Mouse (Mus musculus) heart, embryonic 14.5 days (tissue): ENCODE data around the gene 4930430F08Rik. TPM values are rescaled to one million over a fixed set of nuclear protein-coding genes. Genes with fewer than 3 reads are reported as not detected.
"Not testable (repeated sequence)": the region's sequence is repeated elsewhere in the genome, so short reads cannot be mapped to it uniquely, and the experiment has no call there.

Experiments used
- ATAC-seq: fragments of 200-750 bp; cut with Nextera tagmentation; 2 replicates; pipeline ENCODE4 v1.8.0; 2017; ENCODE audit warnings: low read depth, moderate TSS enrichment; ENCODE audit not compliant: insufficient number of reproducible peaks, insufficient read depth, low FRiP score
- H3K27ac ChIP-seq, 2 experiments: fragments of 200-500 bp in 1 of 2; fragments of 300-500 bp in 1 of 2; sonication (generic) in 1 of 2; replicated peaks in 1 of 2; 2 replicates each; pipeline ENCODE4 v1.5.1; 2012 to 2014; ENCODE audit warnings: low read depth in 2 of 2, low read length in 2 of 2, control low read depth in 1 of 2, mild to moderate bottlenecking in 1 of 2, mixed read lengths in 1 of 2; ENCODE audit not compliant: control insufficient read depth in 1 of 2, insufficient read depth in 1 of 2
- H3K27me3 ChIP-seq: fragments of 300-500 bp; sonication (generic); 2 replicates; pipeline ENCODE4 v1.6.1; 2014; ENCODE audit warnings: mild to moderate bottlenecking, low read length, control low read depth; ENCODE audit not compliant: control insufficient read depth, insufficient read depth
- H3K36me3 ChIP-seq: fragments of 300-500 bp; sonication (generic); 2 replicates; pipeline ENCODE4 v1.6.1; 2014; ENCODE audit warnings: mild to moderate bottlenecking, control low read depth, low read length, mixed read lengths; ENCODE audit not compliant: control insufficient read depth, insufficient read depth
- H3K4me1 ChIP-seq, 2 experiments: fragments of 200-500 bp in 1 of 2; fragments of 300-500 bp in 1 of 2; sonication (generic) in 1 of 2; 2 replicates each; pipeline ENCODE4 v1.6.1; 2012 to 2014; ENCODE audit warnings: low read length in 2 of 2, control low read depth in 1 of 2, mixed read lengths in 1 of 2; ENCODE audit not compliant: control insufficient read depth in 2 of 2, insufficient read depth in 2 of 2
- H3K4me2 ChIP-seq: fragments of 300-500 bp; sonication (generic); 2 replicates; pipeline ENCODE4 v1.6.1; 2014; ENCODE audit warnings: mild to moderate bottlenecking, low read length
- H3K4me3 ChIP-seq, 2 experiments: fragments of 200-500 bp in 1 of 2; fragments of 300-500 bp in 1 of 2; sonication (generic) in 1 of 2; 2 replicates each; pipeline ENCODE4 v1.5.1; 2012 to 2014; ENCODE audit warnings: low read length in 2 of 2, mild to moderate bottlenecking in 2 of 2, control low read depth in 1 of 2, low read depth in 1 of 2, moderate library complexity in 1 of 2; ENCODE audit not compliant: control insufficient read depth in 1 of 2, insufficient read depth in 1 of 2
- H3K9ac ChIP-seq: fragments of 300-500 bp; sonication (generic); 2 replicates; pipeline ENCODE4 v1.6.1; 2014; ENCODE audit warnings: mild to moderate bottlenecking, low read length
- H3K9me3 ChIP-seq: fragments of 300-500 bp; sonication (generic); 2 replicates; pipeline ENCODE4 v1.6.1; 2016; ENCODE audit warnings: low read length, control low read depth; ENCODE audit not compliant: control insufficient read depth
- WGBS: fragments of 180-500 bp; shearing (Covaris S2); extraction: QIAGEN DNeasy Blood & Tissue Kit; methylation state at CpG from one replicate; pipeline ENCODE4 v1.1.7; 2014; 5-methylcytosine and 5-hydroxymethylcytosine counted together
- polyA plus RNA-seq: library from polyadenylated mRNA; unstranded; fragments of >200 nt; fragmentation: Nextera tagmentation; extraction: Ambion mirVana; gene quantifications from 2 replicates; pipeline ENCODE4 v1.2.1, GENCODE M21; 2014

4930430F08Rik gene
- polyA plus RNA-seq, 1 experiment from 2014 or later = 9.7 TPM

- H3K27me3 ChIP-seq = no peaks in the 10 kb centered on the region
- no peak for ATAC-seq
- H3K36me3 ChIP-seq = peaks cover 17% of the 10 kb centered on the region
- 48% methylated on average over 3 of the region's 3 CpGs for WGBS
- H3K9me3 ChIP-seq = no peaks in the 10 kb centered on the region
- H3K4me1 ChIP-seq = no peaks in the 10 kb centered on the region
- H3K27ac ChIP-seq = no peak overlapping the region
- no peak overlapping the region for H3K9ac ChIP-seq
- no peak overlapping the region for H3K4me3 ChIP-seq
- no peak overlapping the region for H3K4me2 ChIP-seq
Measured at GRCm38 (mm10) chr10:100564112-100564511, 26.1 kb downstream of the 4930430F08Rik start.

DNA sequence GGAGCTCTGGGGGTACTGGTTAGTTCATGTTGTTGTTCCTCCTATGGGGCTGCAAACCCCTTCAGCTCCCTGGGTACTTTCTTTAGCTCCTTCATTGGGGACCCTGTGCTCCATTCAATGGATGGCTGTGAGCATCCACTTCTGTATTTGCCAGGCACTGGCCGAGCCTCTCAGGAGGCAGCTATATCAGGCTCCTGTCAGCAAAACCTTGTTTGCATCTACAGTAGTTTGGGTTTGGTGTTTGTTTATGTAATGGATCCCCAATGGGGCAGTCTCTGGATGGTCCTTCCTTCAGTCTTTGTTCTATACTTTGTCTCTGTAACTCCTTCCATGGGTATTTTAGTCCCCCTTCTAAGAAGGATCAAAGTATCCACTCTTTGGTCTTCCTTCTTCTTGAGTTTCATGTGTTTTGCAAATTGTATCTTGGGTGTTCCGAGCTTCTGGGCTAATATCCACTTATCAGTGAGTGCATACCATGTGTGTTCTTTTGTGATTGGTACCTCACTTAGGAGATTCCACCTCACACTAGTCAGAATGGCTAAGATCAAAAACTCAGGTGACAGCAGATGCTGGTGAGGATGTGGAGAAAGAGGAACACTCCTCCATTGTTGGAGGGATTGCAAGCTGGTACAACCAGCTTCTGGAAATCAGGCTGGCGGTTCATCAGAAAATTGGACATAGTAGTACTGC lies 29.9 kb downstream of the 4930430F08Rik start:
- H3K36me3 ChIP-seq = peaks cover 27% of the 10 kb centered on the region
- WGBS = 90% methylated on average over 3 of the region's 3 CpGs

DNA sequence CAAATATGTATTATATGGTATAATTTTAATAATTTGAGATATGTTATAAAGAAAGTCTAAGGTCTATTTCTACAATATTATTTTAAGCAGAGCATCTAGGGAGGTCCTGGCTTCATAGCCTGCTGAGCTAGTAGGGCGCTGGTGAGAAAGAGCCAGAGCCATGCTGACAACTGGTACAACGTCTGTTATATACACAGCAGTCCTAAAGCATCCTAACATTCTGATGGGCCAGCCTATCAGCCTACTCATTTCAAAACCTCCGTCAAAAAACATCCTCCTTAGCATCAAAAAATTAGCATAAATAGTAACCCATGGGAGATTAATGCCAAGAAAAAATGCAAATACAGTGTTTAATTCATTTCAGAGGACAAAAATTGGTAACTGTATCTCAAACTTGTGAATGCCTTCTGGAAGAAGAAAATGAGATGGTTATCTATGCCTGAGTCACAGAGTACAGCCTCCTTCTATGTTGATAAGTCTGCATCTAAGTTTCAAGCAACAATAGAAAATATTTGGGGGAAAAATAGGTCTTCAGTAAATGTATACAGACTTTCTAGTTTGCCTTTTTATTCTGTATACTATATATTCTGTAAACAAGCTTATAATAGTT lies 33.6 kb downstream of the 4930430F08Rik start:
- no peak overlapping the region for H3K4me3 ChIP-seq
- H3K4me1 ChIP-seq = no peaks in the 10 kb centered on the region
- H3K36me3 ChIP-seq = peaks cover 20% of the 10 kb centered on the region; the same call in 1 of the 2 replicates
- no peaks in the 10 kb centered on the region for H3K27me3 ChIP-seq
- 78% methylated on average over 3 of the region's 3 CpGs for WGBS
- H3K9ac ChIP-seq = no peak overlapping the region
- no peaks in the 10 kb centered on the region for H3K9me3 ChIP-seq
- H3K27ac ChIP-seq = no peak overlapping the region
- no peak overlapping the region for H3K4me2 ChIP-seq
- ATAC-seq = no peak

More for the DNA sequence above, 29.9 kb downstream of the 4930430F08Rik start:
- not testable (repeated sequence) for H3K27ac ChIP-seq, H3K9ac ChIP-seq, H3K4me2 ChIP-seq, ATAC-seq, H3K4me1 ChIP-seq, H3K4me3 ChIP-seq, H3K9me3 ChIP-seq, H3K27me3 ChIP-seq

DNA sequence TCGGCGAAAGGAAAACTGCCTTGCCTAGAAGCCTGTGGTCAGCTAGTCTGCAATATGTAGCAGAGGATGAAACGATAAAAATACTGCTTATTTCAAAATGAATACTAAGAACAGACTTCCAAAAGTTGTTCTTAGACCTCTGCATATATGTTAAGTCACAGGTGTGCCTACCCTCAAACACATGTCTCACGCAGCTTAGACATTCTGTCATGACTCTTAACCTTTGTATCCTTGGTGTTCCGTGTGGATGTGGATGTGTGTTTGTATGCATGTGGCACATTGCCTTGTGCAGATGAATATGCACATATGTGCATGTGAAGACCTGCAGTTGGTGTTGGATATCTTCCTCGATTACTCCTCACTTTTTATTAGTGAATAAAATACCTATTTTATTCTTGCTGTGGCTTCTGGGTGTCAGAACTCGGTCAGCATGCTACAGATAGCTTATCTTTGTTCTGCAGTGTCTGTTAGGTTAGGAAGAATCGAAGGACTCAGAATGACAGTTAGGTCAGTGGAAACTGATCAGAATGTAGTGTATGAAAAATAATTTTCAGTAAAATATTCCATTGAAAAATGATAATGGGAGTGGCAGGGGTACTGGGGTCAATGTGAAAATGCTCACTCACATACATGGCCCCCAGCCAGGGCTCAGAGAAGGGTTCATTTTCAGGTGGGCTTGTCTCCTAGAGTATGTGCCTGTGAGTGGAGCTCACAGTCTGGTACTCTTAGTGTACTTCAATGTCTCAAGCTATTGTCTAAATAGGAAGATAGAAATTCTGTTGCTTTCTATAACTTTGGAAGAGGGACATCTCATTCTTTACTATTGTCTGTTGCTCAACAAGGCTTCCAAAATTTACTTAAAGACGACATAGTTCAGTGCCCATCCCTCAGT lies 65.5 kb downstream of the 4930430F08Rik start:
- Histone ChIP-seq H3K36me3 (no peaks in the 10 kb centered on the region), H3K4me2 (no peak overlapping the region), H3K27me3 (no peaks in the 10 kb centered on the region), H3K9ac (no peak overlapping the region), H3K9me3 (no peaks in the 10 kb centered on the region), H3K4me1 (no peaks in the 10 kb centered on the region), H3K4me3 (no peak overlapping the region), H3K27ac (no peak overlapping the region)
- WGBS = 80% methylated on average over 9 of the region's 9 CpGs
- no peak for ATAC-seq

- Histone ChIP-seq H3K4me1 (no peaks in the 10 kb centered on the region), H3K27me3 (no peaks in the 10 kb centered on the region), H3K9ac (no peak overlapping the region), H3K36me3 (no peaks in the 10 kb centered on the region), H3K4me3 (no peak overlapping the region), H3K27ac (no peak overlapping the region), H3K4me2 (no peak overlapping the region), H3K9me3 (no peaks in the 10 kb centered on the region)
- WGBS = 93% methylated on average over 9 of the region's 9 CpGs
- no peak for ATAC-seq
Measured at GRCm38 (mm10) chr10:100522330-100522729, 67.9 kb downstream of the 4930430F08Rik start.

Other genes starting within 250 kb of the 4930430F08Rik start
- not detected in 2 replicates for gene Gm4302, start 249.6 kb downstream of the 4930430F08Rik start, polyA plus RNA-seq
- not detected in 2 replicates for gene Gm4303, start 244.5 kb downstream of the 4930430F08Rik start, polyA plus RNA-seq
- gene Gm4305, start 239.3 kb downstream of the 4930430F08Rik start, polyA plus RNA-seq = not detected in 2 replicates
- gene Gm4307, start 229.1 kb downstream of the 4930430F08Rik start, polyA plus RNA-seq = not detected in 2 replicates
- gene Gm4312, start 207.9 kb downstream of the 4930430F08Rik start, polyA plus RNA-seq = not detected in 2 replicates
- 18.2 and 21.5 TPM in 2 replicates for gene Tmtc3, start 103.1 kb downstream of the 4930430F08Rik start, polyA plus RNA-seq
- gene Cep290, start 102.9 kb downstream of the 4930430F08Rik start, polyA plus RNA-seq = 2.4 and 4.2 TPM in 2 replicates
- not detected in 2 replicates for gene 1700017N19Rik, start 61 bp upstream of the 4930430F08Rik start, polyA plus RNA-seq